Mouse (Mus musculus) hindbrain, embryonic 11.5 days (tissue): Measurements from ENCODE around the gene Cacnb4. TPM values are rescaled to one million over a fixed set of nuclear protein-coding genes. Genes with fewer than 3 reads are reported as not detected.
A peak's percentile ranks its signal among the peaks of the same experiment; 100 is the strongest.

Experiments used
- ATAC-seq: fragments of 200-750 bp; cut with Nextera tagmentation; 2 replicates; pipeline ENCODE4 v1.8.0; 2017; ENCODE audit warnings: mild to moderate bottlenecking, moderate TSS enrichment, moderate library complexity; ENCODE audit not compliant: low FRiP score
- DNase-seq: peaks from one replicate; pipeline ENCODE4 v3.0.0-alpha.2; 2015; ENCODE audit warnings: low spot score
- H3K27ac ChIP-seq: fragments of 300-500 bp; sonication (generic); 2 replicates; pipeline ENCODE4 v1.5.1; 2014; ENCODE audit warnings: mild to moderate bottlenecking, low read depth, low read length
- H3K27me3 ChIP-seq: fragments of 300-500 bp; sonication (generic); 2 replicates; pipeline ENCODE4 v1.6.1; 2014; ENCODE audit warnings: mild to moderate bottlenecking, low read length, moderate library complexity, mixed read lengths; ENCODE audit not compliant: control insufficient read depth, insufficient read depth
- H3K36me3 ChIP-seq: fragments of 300-500 bp; sonication (generic); 2 replicates; pipeline ENCODE4 v1.6.1; 2014; ENCODE audit warnings: mild to moderate bottlenecking, low read length, moderate library complexity, mixed read lengths; ENCODE audit not compliant: control insufficient read depth, insufficient read depth
- H3K4me1 ChIP-seq: fragments of 300-500 bp; sonication (generic); replicated peaks from 2 replicates; pipeline ENCODE4 v1.6.1; 2014; ENCODE audit warnings: low read length, mixed read lengths; ENCODE audit not compliant: control insufficient read depth, insufficient read depth
- H3K4me2 ChIP-seq: fragments of 300-500 bp; sonication (generic); replicated peaks from 2 replicates; pipeline ENCODE4 v1.6.1; 2014; ENCODE audit warnings: mild to moderate bottlenecking, low read depth, low read length
- H3K4me3 ChIP-seq: fragments of 300-500 bp; sonication (generic); 2 replicates; pipeline ENCODE4 v1.5.1; 2014; ENCODE audit warnings: low read depth, low read length
- H3K9ac ChIP-seq: fragments of 300-500 bp; sonication (generic); 2 replicates; pipeline ENCODE4 v1.6.1; 2014; ENCODE audit warnings: low read depth, low read length
- H3K9me3 ChIP-seq: fragments of 300-500 bp; sonication (generic); 2 replicates; pipeline ENCODE4 v1.6.1; 2016; ENCODE audit warnings: low read length; ENCODE audit not compliant: control insufficient read depth
- WGBS: fragments of 180-500 bp; shearing (Covaris S2); extraction: QIAGEN DNeasy Blood & Tissue Kit; methylation state at CpG from one replicate; pipeline ENCODE4 v1.1.7; 2014; 5-methylcytosine and 5-hydroxymethylcytosine counted together
- polyA plus RNA-seq: library from polyadenylated mRNA; unstranded; fragments of >200 nt; fragmentation: Nextera tagmentation; extraction: Ambion mirVana; gene quantifications from 2 replicates; pipeline ENCODE4 v1.2.1, GENCODE M21; 2014

Cacnb4 gene
- polyA plus RNA-seq, 1 experiment from 2014 or later, result 4.9 TPM

DNA sequence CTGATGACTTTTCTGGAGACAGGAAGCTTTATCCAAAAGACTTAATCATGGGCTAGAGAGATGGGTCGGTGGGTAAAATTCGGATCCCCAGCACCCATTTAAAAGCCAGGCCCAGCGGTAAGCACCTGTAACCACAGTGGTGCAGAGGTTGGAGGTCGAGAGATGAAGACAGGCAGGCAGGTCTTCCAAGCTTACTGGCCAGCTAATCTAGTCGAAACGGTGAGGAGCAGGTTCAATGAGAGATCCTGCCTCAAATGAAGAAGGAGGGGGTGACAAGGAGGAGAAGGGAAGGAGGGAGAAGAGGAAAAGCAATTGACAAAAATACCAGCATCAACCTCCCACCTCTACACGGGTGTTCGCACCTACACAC is 72.0 kb downstream of the Cacnb4 start:
- Histone ChIP-seq H3K27me3 (no peaks in the 10 kb centered on the region), H3K4me3 (no peak overlapping the region), H3K27ac (no peak overlapping the region), H3K36me3 (no peaks in the 10 kb centered on the region), H3K4me2 (no peak overlapping the region), H3K9ac (no peak overlapping the region), H3K9me3 (no peaks in the 10 kb centered on the region), H3K4me1 (no peaks in the 10 kb centered on the region)
- 90% methylated on average over 8 of the region's 8 CpGs for WGBS
- no peak for ATAC-seq
- no peak for DNase-seq

DNA sequence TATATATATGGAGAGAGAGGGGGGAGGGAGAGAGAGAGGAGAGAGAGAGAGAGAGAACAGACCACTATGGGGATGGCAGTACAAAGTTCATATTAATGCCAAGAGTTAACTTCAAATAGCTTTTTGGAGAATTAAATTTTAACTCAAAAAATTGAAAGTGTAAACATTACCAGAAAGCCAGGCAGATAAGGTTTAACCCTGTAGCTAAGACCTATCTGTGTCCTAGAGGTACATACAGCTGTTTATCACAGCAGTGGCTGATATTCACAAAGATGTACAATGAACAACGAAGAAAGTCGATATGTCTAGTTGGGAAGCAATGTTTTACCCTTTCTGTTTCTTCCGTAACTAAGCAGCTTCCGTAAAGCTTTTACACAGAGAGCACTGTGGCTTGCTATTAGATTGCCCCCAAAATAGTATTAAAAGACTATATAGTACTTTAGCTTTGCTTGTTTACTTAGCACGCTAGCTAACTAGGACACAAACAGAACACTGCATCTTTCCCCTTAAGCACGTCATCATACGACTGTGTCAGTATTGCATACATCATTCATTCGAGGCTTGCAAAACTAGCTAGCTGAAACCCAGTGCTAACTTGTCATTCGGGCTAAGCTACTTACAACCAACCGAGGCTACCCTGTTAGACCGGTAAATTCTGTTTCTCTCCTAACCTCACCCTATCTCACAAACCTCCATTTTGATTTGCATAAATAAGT is 72.5 kb downstream of the Cacnb4 start:
- no peaks in the 10 kb centered on the region for H3K9me3 ChIP-seq
- no peak overlapping the region for H3K27ac ChIP-seq
- ATAC-seq (no peak), DNase-seq (no peak)
- no peaks in the 10 kb centered on the region for H3K27me3 ChIP-seq
- H3K4me2 ChIP-seq, result no peak overlapping the region
- no peaks in the 10 kb centered on the region for H3K36me3 ChIP-seq
- H3K9ac ChIP-seq, result no peak overlapping the region
- no peak overlapping the region for H3K4me3 ChIP-seq
- H3K4me1 ChIP-seq, result no peaks in the 10 kb centered on the region
- 94% methylated on average over 11 of the region's 11 CpGs for WGBS

DNA sequence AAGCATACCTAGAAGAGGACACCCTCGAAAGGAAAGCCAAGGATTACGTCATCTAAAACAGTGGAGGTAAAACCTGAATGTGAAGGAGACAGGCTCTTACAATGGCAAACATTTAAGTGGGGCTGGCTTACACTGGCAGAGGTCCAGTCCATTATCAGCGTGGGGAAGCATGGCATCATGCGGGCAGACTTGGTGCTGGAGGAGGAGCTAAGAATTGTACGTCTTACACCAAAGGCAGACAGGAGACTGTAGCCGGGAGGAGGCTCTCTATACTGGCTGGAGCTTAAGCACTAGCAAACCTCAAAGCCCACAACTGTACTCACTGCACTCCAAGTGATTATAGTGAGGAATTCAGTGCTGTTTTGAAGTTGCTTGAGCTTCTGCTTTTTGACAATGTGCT is 73.2 kb downstream of the Cacnb4 start:
- no peaks in the 10 kb centered on the region for H3K36me3 ChIP-seq
- no peak overlapping the region for H3K4me3 ChIP-seq
- no peaks in the 10 kb centered on the region for H3K27me3 ChIP-seq
- H3K4me1 ChIP-seq, result no peaks in the 10 kb centered on the region
- DNase-seq (no peak), ATAC-seq (no peak)
- H3K9me3 ChIP-seq, result no peaks in the 10 kb centered on the region
- H3K27ac ChIP-seq, result no peak overlapping the region
- H3K4me2 ChIP-seq, result no peak overlapping the region
- no peak overlapping the region for H3K9ac ChIP-seq
- WGBS, result 84% methylated on average over 6 of the region's 6 CpGs

DNA sequence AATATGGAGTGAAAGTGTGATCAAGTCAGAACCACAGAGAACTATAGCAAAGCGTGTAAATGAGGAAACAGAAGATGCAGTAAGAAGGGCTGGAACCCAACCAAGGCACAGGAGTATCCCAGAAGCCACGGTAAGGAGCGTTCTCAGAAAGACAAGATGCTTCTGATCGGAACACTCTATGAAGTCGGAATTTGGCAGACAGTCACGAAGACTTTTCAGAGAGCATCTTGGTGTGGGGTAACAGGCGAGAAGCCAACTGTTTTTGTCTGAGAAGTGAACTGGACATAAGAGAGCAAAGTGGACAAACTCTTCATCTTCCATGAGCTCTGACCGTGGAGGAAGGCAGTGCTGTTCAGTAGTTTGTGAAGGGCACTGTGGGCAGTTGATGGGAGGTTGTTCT is 73.7 kb downstream of the Cacnb4 start:
- no peak for ATAC-seq
- Histone ChIP-seq H3K4me1 (no peaks in the 10 kb centered on the region), H3K27ac (no peak overlapping the region), H3K9me3 (no peaks in the 10 kb centered on the region), H3K4me3 (no peak overlapping the region), H3K36me3 (no peaks in the 10 kb centered on the region), H3K4me2 (no peak overlapping the region), H3K27me3 (no peaks in the 10 kb centered on the region), H3K9ac (no peak overlapping the region)
- DNase-seq, result no peak
- WGBS, result 97% methylated on average over 8 of the region's 8 CpGs

DNA sequence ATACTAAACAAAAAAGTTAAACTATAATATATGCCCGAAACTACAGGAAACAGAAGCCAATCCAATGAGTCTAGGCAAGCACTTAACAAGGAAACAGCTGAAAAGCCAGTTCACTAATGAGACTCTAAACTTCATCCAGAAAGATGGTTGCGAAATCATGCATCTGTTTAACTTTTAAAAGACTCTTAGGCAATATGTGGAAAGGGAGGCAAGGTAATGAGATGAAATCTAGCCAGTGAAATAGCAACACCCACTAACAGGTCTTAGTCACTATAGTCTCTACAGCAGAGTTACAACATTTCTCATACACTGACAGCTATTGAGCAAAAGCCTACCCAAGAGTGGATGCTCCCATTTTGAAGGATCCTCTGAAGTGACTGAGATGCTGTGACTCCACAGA is 74.4 kb downstream of the Cacnb4 start:
- Histone ChIP-seq H3K27ac (no peak overlapping the region), H3K9me3 (no peaks in the 10 kb centered on the region), H3K36me3 (no peaks in the 10 kb centered on the region), H3K4me1 (no peaks in the 10 kb centered on the region), H3K27me3 (no peaks in the 10 kb centered on the region), H3K4me2 (no peak overlapping the region), H3K9ac (no peak overlapping the region), H3K4me3 (no peak overlapping the region)
- ATAC-seq, result no peak
- 88% methylated on average over 2 of the region's 2 CpGs for WGBS
- no peak for DNase-seq

DNA sequence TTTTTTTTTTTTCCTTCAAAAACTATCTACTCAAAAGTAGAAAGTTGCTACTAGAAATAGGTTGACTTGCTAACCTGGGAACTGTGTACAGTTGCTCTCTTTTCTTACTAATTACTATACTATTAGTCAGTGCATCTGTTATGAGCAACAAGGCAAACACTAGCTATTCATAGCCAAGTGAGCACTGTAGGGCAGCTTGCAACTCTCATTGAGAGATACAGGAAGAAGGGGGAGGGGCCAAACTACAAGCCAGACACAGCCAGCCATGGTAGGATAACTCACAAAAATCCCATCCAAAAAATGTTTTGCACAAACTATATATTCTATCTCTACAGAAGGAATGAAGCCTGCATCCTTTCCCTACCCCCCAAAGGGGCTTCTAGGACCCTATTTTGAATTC is 79.1 kb downstream of the Cacnb4 start:
- H3K27ac ChIP-seq, result no peak overlapping the region
- no peak overlapping the region for H3K4me2 ChIP-seq
- DNase-seq, result no peak
- no peaks in the 10 kb centered on the region for H3K4me1 ChIP-seq
- H3K9ac ChIP-seq, result no peak overlapping the region
- no peaks in the 10 kb centered on the region for H3K9me3 ChIP-seq
- no peak overlapping the region for H3K4me3 ChIP-seq
- H3K27me3 ChIP-seq, result no peaks in the 10 kb centered on the region
- H3K36me3 ChIP-seq, result no peaks in the 10 kb centered on the region
- no peak for ATAC-seq

DNA sequence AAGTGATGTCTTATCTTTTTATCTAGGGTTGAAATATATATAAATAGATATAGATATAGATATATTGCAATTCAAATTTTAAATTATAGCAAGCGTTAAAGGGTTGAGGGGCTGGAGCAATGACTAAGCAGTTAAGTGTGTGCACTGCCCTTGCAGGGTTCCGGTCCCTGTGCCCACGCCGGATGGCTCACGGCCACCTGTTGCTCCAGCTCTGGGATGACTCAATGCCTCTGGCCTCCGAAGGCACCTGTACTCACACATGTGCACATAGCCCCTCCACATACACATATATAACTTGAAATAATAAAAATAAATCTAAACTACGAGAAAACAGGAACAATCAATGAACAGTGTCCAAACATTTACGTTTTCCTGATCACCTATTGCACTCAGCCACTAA is 82.8 kb downstream of the Cacnb4 start:
- DNase-seq, result no peak
- no peak overlapping the region for H3K27ac ChIP-seq
- H3K4me2 ChIP-seq, result no peak overlapping the region
- H3K9me3 ChIP-seq, result no peaks in the 10 kb centered on the region
- WGBS, result 94% methylated on average over 8 of the region's 8 CpGs
- ATAC-seq, result no peak
- no peaks in the 10 kb centered on the region for H3K27me3 ChIP-seq
- H3K9ac ChIP-seq, result no peak overlapping the region
- no peaks in the 10 kb centered on the region for H3K36me3 ChIP-seq
- no peak overlapping the region for H3K4me3 ChIP-seq
- no peaks in the 10 kb centered on the region for H3K4me1 ChIP-seq

DNA sequence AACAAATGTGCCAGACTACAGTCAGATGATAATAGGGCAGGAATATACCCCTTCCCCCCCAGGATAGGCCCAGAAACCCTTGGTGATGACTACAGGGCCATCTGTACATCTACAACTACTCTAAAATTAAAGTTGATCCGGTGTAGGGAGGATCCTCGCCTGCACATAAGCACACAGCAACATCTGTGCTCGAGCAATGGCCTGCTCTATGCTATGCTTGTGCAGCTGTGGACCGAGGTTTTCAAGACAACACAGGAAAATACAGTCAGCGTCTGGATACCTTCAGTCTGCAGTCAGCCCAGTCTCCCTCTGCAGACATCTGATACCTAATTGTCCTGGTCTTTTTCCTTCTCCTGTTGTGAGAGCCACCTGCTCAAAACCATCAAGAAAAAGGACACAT is 83.4 kb downstream of the Cacnb4 start:
- H3K9me3 ChIP-seq, result no peaks in the 10 kb centered on the region
- no peaks in the 10 kb centered on the region for H3K4me1 ChIP-seq
- no peaks in the 10 kb centered on the region for H3K36me3 ChIP-seq
- no peaks in the 10 kb centered on the region for H3K27me3 ChIP-seq
- ATAC-seq (no peak), DNase-seq (no peak)
- no peak overlapping the region for H3K9ac ChIP-seq
- H3K4me3 ChIP-seq, result no peak overlapping the region
- H3K4me2 ChIP-seq, result no peak overlapping the region
- 59% methylated on average over 5 of the region's 5 CpGs for WGBS
- no peak overlapping the region for H3K27ac ChIP-seq

DNA sequence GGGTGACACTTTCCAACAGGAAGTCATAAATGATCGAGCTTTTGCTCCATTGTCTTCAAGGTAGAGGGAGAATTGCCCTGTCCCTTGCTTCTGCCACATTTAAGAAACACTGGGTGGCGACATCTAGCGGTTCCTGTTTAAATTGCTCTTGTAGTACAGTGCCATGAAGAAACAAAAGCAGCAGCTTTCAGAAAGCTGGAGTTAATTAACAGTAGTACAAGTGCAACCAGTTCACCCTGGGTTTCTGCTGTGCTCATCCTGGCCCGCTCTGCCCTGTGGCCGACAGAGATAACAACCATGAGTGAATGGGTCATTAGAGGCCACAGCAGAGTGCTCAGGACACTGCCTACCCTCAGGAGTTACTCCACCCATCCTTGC is 85.7 kb downstream of the Cacnb4 start:
- Histone ChIP-seq H3K27ac (no peak overlapping the region), H3K4me2 (no peak overlapping the region)
- ATAC-seq, result peak; percentile 52

More for the DNA sequence above, 85.7 kb downstream of the Cacnb4 start:
- H3K36me3 ChIP-seq, result no peaks in the 10 kb centered on the region
- DNase-seq, result peak; percentile 89
- 4% methylated on average over 5 of the region's 5 CpGs for WGBS
- H3K9ac ChIP-seq, result no peak overlapping the region; the same call in 1 of the 2 replicates
- no peaks in the 10 kb centered on the region for H3K9me3 ChIP-seq
- no peak overlapping the region for H3K4me3 ChIP-seq
- no peaks in the 10 kb centered on the region for H3K27me3 ChIP-seq
- H3K4me1 ChIP-seq, result no peaks in the 10 kb centered on the region
